Mouse (Mus musculus): ENCODE measurements around the gene Artn.

Gene Artn

DNA sequence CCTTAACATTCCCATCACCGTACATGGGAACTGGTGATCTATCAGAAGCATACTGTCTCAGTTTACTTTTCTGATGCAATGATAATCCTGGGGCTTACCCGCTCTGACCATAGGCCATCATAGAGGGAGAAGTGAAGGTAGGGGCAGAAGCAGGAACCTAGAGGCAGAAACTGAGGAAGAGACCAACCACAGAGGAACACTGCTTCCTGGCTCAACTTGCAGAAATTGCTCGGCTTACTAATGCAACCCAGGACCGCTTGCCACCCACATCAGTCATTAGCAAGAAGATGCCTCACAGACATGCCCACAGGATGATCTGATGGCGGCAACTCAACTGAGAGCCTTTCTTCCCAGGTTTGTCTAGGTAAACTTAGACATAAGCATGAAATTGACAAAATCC is 10.8 kb downstream of the Artn start:
- DNase-seq (ENCODE audit: low spot score) = no peak

DNA sequence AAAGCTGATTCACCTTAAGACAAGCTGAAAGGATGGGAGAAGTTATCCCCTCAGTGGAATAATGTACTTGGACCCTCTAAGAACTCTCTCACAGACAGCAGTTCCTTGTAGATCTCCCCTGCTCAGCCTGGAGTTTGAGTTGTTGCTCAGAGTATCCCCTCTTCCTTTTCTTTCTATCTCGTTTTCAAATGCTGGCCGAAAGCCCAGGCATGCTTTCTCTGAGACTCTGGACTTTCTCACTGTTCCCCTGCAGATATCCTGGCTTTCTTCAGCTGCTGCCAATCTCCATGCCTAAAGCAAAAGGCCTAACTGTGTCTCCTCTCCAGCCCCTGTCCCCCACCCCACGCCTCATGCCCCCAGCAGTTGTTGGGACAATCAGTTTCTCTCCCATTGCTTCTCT is 11.3 kb downstream of the Artn start:
- DNase-seq (ENCODE audit: low spot score) = no peak

DNA sequence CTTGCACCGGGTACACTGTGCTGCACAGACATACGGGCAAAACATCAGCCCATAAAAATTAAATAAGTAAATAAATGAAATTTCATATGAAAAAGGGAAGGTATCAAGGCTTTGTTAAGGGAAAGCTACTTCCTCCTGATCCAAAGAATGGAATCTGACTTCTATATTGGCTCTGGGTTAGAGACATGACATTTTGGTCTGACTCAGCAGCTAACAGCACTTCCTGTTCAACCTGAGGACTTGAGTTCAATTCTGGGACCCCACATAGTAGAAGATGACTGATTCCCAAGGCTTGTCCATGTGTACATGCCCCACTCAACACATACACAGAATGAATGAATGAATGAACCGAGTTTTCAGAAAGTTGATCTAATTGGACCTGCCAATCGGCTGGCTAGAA is 11.7 kb downstream of the Artn start:
- DNase-seq (ENCODE audit: low spot score) = no peak

DNA sequence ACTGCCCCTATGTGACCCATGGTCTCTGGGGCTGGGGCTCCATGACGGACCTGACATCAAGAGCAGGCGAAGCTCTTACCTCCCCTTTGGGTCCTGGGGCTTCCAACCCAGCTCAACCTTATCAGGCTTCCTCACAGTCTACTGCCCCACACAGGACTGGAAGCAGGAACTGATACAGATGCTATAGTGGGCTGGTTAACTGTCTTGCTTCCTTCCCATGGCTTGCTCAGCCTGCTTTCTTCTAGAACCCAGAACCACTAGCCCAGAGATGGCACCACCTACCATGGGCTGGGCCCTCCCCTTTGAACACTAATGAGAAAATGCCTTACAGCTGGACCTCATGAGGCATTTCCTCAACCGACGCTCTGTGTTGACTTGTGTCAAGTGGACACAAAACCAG is 12.2 kb downstream of the Artn start:
- no peak for DNase-seq (ENCODE audit: low spot score)

DNA sequence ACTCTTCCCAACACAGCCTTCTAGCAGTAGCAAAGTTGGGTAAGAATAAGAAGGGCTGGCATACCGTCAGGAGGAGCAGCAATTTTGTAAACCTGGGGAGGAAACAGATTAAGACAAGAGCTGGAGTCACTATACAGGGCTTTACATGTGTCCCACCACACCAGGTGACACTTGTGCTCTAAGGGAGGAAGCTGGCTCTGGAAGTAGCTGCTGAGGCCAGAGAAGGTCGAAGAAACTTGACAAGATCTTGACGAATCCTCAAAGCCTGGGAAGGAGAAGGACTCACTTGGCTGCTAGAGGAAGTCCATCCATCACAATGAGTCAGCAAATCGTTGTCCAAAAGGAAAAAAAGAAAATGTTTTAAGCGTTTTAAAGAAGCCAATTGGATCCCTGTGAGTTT is 13.2 kb downstream of the Artn start:
- DNase-seq (ENCODE audit: low spot score) = no peak

DNA sequence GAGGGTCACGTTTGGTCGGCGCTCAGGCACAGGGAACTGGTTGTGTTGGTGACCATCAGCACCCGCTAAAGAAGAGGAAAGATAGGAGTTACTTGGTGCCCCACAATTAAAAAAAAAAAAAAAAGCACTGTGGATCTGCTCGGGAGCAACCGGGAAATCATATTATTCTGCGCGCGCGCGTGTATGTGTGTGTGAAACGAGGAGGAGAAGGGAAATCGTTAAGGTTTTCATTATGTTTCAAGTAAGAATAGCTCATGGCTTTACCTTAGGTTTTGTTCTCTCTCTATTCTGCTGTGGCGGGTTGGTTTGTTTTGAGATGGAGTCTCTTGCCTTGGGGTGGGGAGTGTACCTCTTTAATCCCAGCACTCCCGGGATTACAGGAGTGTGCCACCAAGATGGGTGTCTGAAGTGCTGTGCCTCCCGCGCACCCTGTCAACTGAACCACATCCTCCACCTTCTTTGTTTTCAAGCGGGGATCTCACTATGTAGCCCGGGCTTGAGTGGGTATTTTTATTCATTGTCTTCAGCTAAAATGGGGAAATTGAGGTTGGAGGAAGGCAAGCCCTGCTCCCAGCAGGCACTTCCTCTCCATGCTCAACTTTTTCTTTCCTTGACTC is 14.0 kb downstream of the Artn start:
- DNase-seq (ENCODE audit: low spot score) = peak; percentile 36

DNA sequence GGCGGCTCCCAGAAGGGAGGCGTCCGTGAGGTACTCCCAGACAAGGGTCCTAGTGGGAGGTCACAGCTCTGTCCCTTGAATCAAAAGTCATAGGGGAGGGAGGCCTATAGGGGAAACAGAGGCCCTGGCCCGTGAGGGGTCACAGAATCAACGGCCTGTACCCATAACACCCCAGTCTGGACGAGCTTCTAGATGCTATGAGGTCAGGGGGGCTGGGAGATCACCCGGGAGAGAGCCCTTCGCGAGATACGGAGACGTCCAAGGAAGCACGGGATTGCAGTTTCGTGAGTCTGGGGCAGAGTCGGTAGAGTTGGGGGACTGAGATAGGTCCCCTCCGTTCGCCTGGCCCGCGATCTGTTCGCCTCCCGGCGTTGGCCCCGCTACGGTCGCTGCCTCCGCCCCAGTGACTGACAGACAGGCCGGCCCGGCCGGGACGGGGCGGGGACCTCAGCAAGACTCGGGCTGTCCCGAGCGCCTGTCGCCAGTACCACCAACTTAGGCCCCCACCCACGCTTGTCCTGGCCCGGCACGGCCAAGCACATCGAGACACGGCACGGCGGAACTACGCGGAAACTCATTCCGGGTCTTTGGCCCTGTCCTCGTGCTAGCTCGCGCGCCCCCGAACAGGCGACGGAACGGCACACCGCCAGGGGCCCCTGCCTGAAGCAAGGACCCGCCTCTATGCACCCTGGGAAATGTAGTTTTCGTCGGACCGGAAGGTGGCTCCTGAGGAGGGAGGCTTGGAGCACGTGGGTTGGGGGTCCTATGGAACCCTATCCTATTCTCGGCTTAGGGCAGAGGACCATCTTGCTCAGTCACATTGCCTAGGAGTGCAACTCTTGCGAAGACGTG is 14.7 kb downstream of the Artn start, which contains the start of gene Ipo13:
Gene Ipo13 (minus strand): TSS at position 409 of the 852 bp plus-strand sequence.
- DNase-seq (ENCODE audit: low spot score) = peak; percentile 98

DNA sequence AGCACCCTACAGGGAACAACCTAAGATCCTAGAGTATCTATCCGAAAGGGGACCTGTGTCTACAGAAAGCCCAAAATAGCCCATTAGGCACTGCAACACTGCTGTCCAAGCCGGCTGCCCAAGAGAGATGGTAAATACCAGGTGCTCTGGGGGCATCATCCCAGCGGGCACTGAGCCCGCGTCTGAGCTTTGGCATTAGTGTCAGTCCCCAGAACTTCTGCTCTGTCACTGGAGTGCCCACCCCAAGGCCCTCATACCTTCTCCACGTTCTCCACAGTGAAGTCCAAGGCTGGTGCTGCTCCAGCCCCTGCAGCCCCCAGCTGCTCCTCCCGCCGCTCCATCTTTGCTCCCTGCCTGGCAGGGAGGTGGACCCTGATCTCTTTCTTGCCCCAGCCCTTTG is 15.5 kb downstream of the Artn start:
- no peak for DNase-seq (ENCODE audit: low spot score)

DNA sequence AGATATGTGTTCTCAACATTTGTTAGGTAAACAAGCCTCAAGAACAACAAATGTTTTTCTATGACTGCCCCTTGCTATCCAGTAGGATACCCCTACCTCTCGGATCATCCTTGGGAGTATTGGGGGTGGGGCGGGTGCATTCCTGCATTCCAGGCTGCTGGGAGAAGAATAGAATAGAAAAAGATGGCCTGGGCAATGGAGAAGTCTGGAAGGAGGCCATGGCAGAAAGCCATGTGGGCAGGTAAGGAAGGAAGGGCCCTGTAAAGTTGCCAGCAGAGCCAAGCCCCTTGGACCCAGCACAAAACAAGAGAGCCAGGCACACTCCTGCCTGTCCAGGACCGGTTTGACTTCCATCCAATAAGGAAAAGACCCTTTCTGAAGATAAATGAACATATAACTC is 16.1 kb downstream of the Artn start:
- no peak for DNase-seq (ENCODE audit: low spot score)

DNA sequence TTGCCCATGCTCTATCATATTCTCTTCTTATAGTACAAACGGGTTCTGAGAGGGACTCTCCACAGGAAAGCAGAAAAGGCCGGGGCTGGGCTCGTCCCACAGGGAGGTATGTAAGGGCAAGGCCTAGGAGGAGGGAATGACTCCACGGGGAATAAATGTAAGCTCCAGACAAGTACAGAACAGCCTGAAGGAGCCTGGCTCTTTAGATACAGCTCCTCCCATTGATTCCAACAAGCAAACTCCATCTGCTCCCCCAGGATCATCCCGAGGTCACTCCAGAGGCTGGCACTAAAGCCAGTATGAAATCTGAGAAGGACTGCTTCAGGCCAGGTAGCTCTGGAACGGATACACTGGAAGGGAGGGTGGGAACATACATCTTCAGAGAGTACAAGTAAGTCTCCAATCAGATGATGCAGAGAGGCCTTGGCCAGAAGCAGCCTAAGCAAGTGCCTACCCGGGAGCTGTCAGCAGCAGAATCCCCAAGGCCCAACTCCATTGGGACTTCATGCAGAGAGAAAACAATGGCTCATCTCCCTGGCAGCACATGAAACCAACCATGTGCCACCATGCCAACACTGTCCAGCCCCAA is 16.8 kb downstream of the Artn start:
- DNase-seq (ENCODE audit: low spot score) = no peak

DNA sequence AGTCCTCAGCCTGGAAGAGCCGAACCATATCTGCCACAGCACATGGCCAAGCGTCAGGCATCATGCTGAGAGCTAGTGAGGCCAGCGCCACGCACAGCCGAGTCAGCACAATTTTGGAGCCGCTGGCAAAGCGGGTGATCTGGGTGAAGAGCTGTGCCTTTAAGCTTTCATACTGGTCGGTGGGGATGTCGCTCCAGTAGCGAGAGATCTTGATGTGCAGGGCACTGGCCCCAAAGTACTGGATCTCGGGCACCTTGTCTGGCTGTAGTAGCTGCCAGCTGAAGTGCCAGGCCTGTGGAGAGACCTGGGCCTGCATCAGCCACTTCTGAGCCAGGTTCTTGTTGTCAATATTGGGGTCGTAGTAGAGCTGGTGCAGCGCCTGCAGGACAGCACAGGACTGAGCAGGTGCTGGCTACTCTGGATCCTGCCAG is 17.4 kb downstream of the Artn start:
- no peak for DNase-seq (ENCODE audit: low spot score)

DNA sequence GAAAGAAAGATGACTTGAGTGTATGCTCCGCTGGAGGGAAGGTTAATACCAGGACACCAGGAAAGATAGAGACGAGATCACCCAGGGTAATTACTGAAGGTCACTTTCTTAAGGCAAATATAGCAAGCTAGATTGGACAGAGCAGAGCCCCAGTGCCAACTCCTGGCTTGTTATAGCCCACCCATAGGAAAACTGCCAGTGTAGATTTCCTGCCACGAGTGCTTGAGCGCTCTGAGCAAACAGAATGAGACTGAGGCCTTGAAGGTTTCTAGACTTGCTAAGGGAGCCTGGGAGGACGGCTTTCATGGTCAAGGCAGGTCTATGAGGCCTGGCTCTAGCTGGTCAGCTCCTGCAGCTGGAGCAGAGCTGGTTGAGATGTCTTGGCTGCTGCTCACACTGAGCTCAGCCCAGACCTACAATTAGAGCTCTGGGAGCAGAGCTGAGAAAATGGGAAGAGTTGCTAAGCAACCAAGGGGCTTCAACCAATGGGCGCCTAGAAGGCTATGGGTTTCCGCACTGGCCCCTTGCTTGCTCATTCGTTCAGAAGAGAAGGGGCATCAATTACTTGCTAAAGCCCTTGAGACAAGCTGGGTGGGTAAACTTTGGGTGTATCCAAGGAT is 20.6 kb downstream of the Artn start:
- peak; percentile 27 for DNase-seq (ENCODE audit: low spot score)

DNA sequence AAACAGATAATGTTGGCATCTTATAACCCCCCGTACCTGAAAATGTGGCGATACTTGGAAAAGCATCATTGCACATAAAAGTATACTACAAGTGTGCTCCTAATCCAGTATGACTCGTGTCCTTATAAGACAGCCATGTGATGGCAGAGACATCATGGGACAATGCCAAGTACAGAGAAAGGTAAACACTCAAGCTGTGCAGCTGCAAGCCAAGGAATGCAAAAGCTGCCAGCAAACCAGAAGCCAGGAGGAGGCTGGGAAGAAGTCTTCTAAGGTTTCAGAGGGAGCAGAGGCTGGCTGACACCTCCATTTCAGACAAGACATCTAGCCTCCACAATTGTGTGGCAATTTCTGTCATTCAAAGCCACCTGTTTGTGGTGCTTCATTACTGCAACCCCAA is 23.4 kb downstream of the Artn start:
- no peak for DNase-seq (ENCODE audit: low spot score)

DNA sequence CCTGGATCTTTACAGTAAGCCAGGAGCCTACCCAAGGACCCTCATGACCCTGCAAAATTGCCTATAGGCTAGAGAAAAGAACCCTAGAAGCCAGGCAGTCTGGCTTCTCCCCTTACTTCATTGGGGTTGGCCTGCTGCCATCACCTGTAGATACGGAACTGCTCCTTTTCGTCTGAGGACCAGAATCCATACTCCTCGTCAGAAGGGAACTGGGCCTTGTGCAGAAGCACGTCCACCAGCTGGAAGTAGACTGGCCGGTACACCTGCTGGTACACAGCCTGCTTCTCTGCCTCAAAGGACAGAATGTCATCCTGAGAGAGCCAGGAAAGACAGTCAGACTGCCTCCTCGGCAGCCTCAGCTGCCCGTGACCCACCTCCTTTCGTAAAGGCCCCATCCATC is 24.8 kb downstream of the Artn start:
- DNase-seq (ENCODE audit: low spot score) = no peak

DNA sequence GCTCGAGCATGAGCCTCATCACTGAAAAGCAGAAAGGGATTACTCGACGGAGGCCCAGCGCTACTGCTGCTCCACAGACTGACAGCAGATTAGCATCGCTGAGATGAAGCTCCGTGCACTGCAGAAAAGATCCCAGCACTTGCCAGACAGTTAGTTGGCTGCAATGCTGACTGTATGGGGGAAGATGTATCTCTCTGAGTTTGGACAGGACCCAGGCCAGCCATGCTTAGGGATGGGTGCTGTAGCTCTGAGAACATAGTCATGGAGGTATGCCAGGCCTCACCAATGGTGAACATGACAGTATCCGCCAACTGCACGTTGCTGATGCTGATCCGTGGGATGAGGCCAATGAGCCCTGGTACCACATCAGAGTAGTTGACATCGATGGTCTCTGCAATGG is 25.5 kb downstream of the Artn start:
- no peak for DNase-seq (ENCODE audit: low spot score)

DNA sequence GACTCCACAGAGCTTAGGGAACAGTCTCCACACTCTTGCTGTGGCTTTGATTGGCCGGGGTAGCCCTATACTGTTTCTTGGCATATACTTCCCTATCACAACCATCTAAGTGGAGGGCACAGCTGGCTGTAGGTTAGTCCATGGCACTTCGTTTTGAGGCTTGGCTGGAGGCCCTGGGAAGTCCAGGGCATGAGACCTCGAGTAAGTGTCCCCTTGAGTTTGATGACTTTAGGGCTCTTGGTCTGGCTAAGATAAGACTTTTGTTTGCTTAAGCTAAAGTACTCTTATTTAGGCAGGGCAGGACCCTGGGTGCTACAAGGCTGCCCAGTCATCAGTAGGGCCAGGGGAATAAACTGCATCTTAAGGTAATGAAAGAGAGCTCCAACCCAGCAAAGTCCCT is 31.5 kb downstream of the Artn start:
- no peak for DNase-seq (ENCODE audit: low spot score)

DNA sequence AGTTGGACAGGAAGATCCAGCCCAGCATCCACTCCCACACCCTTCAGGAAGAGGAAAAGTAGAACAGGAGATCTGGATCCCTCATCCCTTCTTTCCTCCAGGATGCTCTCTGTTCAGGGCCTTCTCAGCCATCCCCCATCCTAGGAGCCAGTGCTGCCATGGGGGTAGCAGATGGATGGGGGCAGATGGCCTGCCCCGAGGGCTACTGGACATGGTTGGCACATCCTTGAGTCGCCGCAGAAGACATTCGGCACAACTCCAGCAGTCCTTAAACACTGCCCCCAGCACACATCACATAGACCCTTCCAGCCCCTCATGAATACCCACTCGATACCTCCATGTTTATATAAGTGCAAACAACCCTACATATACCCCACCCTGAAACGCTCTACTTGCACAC is 33.5 kb downstream of the Artn start:
- no peak for DNase-seq (ENCODE audit: low spot score)

DNA sequence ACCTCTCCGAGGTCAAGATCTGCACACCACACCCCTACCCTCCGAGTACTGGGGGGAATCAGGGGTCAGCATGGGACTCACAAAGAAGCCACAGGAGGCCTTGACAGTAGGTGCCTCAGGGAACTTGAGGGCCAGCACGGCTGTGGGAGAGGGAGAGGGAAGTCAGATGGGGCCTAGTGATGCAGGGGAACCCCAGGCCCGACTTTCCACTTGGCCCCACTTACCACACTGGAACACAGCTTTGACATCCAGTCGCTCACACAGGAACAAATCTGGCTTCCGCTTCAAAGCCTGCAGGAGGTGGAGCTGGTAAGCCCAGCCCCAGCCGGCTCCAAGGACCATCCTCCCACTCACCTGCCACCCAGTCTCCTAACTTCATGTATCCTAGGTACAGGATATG is 34.2 kb downstream of the Artn start:
- DNase-seq (ENCODE audit: low spot score) = no peak

DNA sequence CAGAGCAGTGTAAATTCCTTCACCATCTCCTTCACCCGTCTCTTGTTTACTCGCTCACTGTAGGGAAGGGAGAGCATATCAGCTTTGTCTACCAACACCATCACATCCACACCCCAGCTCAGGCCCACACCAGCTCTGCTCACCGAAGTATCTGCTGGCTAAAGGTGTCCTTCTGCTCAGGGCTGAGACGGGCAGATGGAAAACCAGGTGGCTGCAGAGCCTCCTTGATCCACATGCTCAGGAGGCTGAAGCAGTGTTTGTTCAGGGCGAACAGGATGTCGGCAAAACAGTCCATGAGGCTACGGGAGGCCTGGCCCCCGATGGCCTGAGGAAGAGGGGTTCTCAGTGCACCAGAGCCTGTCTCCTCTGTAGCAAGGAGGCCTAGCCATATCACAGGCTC is 35.0 kb downstream of the Artn start:
- DNase-seq (ENCODE audit: low spot score) = no peak

DNA sequence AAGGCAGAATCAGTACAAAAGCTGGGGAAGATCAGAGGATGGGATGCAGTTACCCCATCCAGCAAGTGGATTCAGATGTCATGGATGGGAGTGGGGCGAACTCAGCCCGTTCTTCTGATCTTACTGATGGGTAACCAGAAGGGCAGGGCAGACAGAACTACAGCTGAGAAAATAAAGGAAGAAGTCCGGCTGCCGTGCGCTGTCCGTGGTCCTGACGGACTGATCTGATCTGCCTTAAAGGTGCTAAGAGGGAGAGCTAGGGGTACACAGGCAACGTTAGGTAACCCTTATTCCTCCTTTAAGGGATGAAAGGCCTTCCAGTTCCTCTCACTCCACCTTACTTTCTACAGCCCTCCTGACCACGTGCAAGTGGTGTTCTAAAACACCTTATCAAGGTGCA is 36.2 kb downstream of the Artn start:
- DNase-seq (ENCODE audit: low spot score) = peak; percentile 70

DNA sequence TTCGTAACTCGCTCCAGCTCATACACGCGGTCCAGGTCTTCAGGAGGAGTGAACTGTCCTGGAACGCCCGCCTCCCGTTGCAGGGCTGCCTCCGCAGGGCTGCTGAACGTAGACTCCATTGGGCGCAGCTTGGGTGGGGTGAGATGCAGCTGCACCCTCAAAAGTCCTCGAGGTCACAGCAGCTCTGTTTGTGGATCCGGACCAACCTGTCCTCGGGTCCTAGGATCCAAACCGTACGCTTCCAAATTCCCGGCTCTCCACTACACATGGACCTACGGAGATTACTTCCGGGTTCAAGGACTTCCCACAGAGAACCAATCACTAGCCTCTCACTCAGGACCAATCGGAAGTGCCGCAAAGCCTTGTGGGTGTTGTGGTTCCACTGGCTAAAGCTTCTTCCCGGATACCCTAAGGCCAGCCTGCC is 37.8 kb downstream of the Artn start, which contains the start of gene Dph2:
Gene Dph2 (minus strand): TSS at position 295 of the 424 bp plus-strand sequence.
- DNase-seq (ENCODE audit: low spot score) = peak; percentile 96

DNA sequence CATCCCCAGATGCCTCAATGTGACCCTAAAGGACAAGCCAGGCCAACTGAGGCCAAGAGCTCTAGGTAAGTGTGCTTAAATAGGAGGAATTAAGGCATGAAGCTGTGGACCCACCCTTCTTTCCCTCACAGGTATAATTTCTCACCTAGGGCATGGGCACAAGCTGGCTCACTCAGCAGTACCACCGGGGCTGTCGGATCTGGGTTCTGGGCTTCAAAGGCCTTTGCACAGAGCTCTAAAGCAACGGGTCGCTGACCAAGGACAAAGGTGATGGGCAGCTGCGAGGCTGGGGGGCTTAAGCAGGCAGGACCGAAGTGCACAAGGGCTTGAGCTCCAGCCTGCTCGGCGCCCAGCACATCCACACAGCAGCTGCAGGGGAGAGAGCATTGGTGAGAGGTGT is 38.8 kb downstream of the Artn start:
- no peak for DNase-seq (ENCODE audit: low spot score)

DNA sequence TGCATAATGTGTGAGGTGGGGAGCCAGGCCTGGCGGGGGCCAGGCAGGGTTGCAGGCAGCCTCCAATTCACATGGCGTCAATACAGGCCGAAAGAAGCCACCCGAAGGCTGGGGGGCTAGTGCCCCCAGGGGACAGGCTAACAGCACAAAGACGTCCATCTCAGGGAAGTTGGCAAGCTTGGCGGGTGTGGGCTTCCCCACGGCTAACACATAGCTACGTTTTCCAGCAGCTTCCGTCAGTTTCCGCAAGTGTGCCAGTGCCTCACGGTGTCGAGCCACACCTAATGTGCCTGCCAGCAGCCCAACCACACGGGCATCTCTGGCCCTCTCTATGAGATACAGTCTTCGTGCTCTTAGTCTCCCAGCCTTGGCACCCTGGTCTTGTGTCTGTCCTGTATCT is 39.5 kb downstream of the Artn start:
- DNase-seq (ENCODE audit: low spot score) = no peak

Measured in embryo, embryonic 10.5 days (tissue).